Mouse (Mus musculus) liver, embryonic 14 days (tissue): ENCODE data around the gene Kcnh4. TPM values are rescaled to one million over a fixed set of nuclear protein-coding genes. Genes with fewer than 3 reads are reported as not detected.

ENCODE experiments used
- polyA plus RNA-seq: library from polyadenylated mRNA; depleted of rRNA; stranded (reverse); fragments of >200 nt; gene quantifications from 2 replicates; pipeline ENCODE4 v1.2.3, GENCODE M21; 2012; rRNA removed

The Kcnh4 gene
- not detected in 2 replicates for polyA plus RNA-seq

DNA sequence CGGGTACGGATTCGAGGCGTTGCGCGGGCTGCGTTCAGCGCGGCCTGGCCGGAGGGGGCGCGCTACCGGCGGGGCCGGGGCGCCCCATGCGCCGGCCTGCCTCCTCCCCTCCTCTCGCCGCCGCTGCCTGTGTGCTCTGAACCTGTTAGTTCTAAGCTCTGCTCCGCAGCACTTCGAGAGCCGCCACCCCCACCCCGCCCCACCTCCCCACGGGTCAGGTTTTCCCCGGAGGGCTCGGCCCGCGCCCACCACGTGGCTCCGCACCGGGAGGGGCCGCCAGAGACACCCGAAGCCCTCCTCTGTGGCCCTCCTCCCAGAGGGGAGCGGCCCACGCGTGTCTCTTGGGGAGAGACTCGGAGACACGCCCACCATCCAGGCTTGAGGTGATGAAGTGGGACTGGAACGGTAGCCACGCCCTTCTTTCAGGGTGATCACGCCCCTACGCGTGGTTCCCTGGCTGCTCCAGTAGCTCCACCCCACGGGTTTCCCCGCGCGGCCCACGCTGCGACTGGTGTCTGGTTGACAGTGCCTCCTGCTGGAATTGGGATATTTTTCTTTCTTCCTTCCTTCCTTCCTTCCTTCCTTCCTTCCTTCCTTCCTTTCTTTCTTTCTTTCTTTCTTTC, at the start of gene Kcnh4:
Kcnh4 (minus strand) TSS at position 332 of the 623 bp plus-strand sequence.

DNA sequence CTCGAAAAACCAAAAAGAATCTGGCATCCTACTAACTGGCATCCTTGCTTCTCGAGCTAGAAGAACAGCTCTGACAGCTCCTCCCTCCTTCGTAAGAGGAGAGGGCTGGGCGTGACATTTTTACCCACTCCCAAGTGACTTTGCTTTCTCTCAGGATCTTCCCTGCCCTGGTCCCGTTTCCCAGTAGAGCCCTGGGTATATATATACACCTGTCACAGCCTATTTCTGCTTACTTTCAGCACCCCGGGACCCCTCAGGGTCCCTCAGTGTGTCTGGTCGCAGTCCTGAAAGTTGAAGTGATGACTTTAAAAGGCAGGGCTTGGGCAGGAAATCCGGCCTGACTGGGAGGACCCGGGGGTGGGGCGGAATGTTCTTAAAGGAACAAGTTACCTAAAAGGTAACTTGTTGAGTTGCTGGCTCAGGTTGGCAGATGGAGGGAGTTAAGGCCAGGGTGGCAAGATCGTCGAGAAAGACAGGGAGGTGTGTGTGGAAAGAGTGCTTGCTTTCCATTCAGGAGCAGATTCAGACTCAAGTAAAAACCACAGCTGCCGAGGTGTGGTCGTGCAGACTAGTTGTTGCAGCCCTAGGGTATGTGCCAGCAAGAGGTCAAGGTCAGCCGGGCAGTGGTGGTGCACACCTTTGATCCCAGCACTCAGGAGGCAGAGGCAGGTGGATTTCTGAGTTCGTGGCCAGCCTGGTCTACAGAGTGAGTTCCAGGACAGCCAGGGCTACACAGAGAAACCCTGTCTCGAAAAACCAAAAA, 11.1 kb upstream of the Kcnh4 start, which contains the start of gene Ghdc:
Ghdc (minus strand) TSS at position 312 of the 763 bp plus-strand sequence.

DNA sequence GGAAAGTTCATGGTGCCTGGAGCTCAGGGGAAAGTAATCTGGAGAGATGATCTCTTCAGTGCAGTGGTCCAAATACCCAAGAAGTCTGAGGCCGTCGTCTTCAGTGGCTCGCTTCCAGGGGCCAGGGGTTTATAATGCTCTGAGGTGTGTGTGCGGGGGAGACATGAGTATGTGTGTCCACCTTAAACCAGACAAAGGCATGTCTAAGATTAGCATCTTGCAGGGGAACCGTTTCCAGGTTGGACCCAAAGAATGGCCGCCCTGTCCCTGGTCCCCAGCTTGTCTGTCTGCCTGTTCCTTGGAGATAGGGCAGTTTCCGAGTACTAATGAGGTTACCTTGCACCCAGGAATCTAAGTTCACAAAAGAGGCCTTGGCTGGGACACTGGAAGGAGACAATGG, 3.1 kb upstream of the Kcnh4 start, which contains the start of gene Hcrt:
Hcrt (minus strand) TSS at position 101 of the 400 bp plus-strand sequence.

DNA sequence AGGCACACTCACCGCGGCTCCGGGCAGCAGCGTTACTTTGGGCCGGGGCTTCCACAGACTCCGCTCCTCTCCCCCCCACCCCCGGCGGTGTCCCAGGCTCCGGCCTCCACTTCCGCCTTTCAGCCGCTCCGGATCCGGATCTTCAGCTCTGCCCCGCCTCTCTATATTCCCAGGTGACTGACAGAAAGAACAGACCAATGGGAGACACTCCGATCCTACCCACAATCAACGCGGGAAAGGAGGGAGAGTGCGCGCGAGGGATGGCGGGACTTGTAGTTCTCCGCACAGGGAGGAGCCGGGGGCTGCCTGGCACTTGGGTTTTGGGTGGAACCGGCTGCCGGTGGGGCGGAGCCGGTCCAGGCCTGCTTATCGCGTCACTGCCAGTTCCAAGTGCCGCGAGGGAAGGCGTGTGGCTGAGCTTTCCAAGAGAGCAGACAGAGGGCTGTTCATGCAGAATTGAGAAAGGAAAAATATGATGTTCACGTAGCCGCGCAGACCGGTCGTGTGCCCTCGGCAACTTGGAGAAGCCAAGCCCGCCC, 21.6 kb downstream of the Kcnh4 start, which contains the start of gene Rab5c:
Rab5c (minus strand) TSS at position 150 of the 539 bp plus-strand sequence.

DNA sequence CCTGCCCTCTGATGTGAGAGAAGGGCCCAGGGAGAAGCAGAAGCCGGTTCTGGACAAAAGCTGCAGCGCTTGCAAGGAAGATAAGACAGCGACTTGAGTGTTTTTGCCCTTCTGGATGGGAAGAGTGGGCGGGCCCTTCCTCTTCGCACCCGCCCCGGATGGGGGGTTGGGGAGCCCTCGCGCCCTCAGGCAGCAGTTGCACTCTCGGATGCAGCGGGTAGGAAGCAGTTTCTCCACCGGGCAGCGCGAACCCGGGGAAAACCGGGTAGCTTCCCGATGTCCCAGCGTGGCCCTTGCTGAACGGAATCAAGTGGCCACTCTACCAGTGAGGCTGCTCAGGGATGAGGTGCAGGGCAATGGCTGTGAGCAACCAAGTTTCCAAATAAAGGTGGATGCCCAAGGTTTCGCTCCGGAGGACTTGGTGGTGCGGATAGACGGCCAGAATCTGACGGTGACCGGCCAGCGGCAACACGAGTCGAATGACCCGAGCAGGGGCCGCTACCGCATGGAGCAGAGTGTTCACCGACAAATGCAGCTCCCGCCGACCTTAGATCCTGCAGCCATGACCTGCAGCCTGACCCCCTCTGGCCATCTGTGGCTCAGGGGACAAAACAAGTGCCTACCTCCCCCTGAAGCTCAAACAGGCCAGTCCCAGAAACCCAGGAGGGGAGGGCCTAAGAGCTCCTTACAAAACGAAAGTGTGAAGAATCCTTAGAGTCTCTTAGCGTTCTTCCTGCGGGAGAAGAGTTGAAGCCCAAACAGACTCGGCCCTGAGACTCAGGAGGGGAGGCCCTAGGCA, 45.8 kb downstream of the Kcnh4 start, which contains the start of gene Hspb9:
Hspb9 (plus strand) TSS at position 116 of the 799 bp plus-strand sequence.

DNA sequence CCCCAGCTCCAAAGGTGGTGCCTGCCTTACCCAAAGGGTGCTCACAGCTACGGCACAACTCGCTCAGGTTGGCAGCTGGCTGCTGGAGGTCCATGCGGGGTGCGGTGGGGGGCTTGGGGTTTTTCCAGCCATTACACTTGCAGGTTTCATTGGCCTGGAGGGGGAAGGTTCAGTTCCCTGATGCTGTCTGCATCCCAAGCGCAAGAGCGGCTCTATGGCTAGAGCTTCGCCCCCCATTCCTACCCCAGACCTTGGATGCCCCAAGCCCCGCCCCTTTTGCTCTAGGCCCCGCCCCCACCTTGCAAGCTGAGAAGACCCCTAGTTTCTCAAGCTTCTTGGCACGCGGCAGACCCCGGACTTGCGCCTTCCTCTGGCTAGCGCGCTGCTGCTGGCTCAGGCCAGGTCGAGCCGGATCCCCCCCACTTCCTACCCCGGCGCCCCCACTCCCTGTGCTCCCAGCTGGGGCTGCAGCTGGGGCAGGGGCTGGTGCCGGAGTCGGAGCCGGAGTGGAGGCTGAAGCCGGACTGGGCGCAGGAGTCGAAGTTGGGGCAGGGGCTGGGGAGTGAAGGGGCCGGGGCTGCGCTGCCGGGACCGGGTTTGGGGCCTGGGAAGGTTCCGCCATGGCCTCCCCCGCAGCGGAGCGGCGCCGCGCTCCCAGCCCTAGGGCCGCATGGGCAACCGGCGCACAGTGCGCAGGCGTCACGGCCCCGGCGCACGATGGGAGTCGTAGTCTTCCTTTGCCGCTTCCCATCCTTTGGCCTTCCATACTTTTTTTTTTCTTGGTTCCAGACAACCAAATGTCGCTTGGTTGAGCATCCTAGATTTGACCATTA, 47.7 kb downstream of the Kcnh4 start, which contains the start of gene Kat2a:
Kat2a (minus strand) TSS at position 683 of the 833 bp plus-strand sequence.

DNA sequence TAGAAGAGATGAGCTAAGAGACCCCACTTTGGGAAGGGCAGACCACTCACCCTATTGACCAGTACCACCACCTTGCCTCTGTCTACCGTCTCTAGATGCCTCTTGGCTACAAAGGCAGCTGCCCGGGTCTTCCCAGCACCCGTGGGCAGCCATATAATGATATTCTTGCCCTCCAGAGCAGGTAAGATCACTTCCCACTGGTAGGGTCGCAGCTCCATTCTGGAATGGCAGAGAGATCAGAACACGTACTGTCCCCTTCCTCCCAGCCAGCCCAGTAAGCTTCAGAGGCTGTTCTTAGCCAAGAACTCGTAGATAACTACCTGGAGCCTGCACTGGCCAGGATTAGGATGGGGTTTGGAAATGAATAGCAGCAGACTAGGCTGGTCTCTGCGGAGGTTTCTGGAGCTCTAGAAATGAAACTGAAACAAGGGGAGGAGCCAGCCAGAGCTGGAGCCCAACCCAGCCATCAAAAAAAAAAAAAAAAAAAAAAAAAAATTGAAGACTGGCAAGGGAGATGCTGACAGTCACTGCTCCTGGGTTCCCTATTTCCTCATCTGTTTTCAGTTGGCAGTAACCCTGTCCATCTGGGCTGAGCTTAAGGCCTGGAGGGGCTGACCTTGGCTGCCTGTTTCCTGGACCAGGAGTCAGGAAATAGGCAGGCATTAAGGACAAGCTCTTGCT, 55.8 kb downstream of the Kcnh4 start, which contains the start of gene Dhx58:
Dhx58 (minus strand) TSS at position 421 of the 681 bp plus-strand sequence.

DNA sequence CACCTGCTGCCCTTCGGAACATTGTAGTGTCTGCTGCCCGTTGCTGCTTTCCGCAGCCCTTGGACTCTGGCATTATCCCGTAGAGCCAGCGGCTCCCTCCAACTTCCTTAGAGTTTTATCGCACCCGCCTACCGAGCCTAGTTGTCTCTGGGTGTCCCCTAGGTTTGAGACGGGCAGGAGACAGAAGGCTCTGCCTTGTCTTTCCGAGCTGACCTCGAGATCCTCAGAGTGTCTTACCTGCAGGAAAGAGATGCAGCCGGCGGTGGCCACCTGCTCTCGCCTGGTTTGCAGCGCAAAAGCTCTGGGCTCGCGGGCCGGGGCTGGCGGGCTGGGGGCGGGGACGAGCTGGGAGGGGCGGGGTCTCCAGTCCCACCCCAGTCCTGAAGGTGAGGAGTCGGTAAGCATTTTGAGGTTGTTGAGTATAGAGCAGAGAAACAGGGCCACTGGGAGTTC, 67.6 kb downstream of the Kcnh4 start, which contains the start of gene Zfp385c:
Zfp385c (minus strand) TSS at position 292 of the 453 bp plus-strand sequence.

Other genes with a start within 250 kb of the Kcnh4 start
- gene Acly, start 231.9 kb downstream of the Kcnh4 start, polyA plus RNA-seq = 41.9 and 48.7 TPM in 2 replicates
- 0.01 and 0.03 TPM in 2 replicates for gene Ttc25, start 214.3 kb downstream of the Kcnh4 start, polyA plus RNA-seq
- 5.7 and 6.5 TPM in 2 replicates for gene Cnp, start 185.0 kb downstream of the Kcnh4 start, polyA plus RNA-seq
- 13.4 and 15.3 TPM in 2 replicates for gene Nkiras2, start 140.7 kb downstream of the Kcnh4 start, polyA plus RNA-seq
- gene Dnajc7, start 139.8 kb downstream of the Kcnh4 start, polyA plus RNA-seq = 69.6 and 74.3 TPM in 2 replicates
- 0.01 TPM in 1 of 2 replicates, not detected in the other for gene Zfp385c, start 67.5 kb downstream of the Kcnh4 start, polyA plus RNA-seq
- 1.7 and 2.4 TPM in 2 replicates for gene Dhx58, start 55.7 kb downstream of the Kcnh4 start, polyA plus RNA-seq
- gene Kat2a, start 47.5 kb downstream of the Kcnh4 start, polyA plus RNA-seq = 12.3 and 13.4 TPM in 2 replicates
- not detected in 2 replicates for gene Hspb9, start 46.1 kb downstream of the Kcnh4 start, polyA plus RNA-seq
- gene Rab5c, start 21.7 kb downstream of the Kcnh4 start, polyA plus RNA-seq = 91.8 and 106 TPM in 2 replicates
- not detected in 2 replicates for gene Hcrt, start 3.0 kb upstream of the Kcnh4 start, polyA plus RNA-seq
- 1.9 and 2.3 TPM in 2 replicates for gene Ghdc, start 11.0 kb upstream of the Kcnh4 start, polyA plus RNA-seq
- gene Stat5b, start 90.8 kb upstream of the Kcnh4 start, polyA plus RNA-seq = 11.0 and 13.0 TPM in 2 replicates
- gene Stat5a, start 99.4 kb upstream of the Kcnh4 start, polyA plus RNA-seq = 6.8 and 8.9 TPM in 2 replicates
- gene Stat3, start 179.6 kb upstream of the Kcnh4 start, polyA plus RNA-seq = 17.2 and 19.3 TPM in 2 replicates
- gene Cavin1, start 210.9 kb upstream of the Kcnh4 start, polyA plus RNA-seq = 7.0 and 7.8 TPM in 2 replicates
- 28.4 and 31.1 TPM in 2 replicates for gene Atp6v0a1, start 249.5 kb upstream of the Kcnh4 start, polyA plus RNA-seq